Mouse (Mus musculus) fat pad, adult 2 months (tissue): ENCODE measurements around the gene Hist1h4a.
"Not testable (repeated sequence)": the region's sequence is repeated elsewhere in the genome, so short reads cannot be mapped to it uniquely, and the experiment has no call there.

Source experiments
- DNase-seq: peaks from one replicate; pipeline ENCODE4 v3.0.0-alpha.2; 2011; ENCODE audit warnings: low read depth, low spot score; ENCODE audit errors: extremely low read depth

Gene Hist1h4a

GRCm38 (mm10) chr13:23760972-23761864 lies at the start of gene Hist1h4a:
Gene Hist1h4a (minus strand): TSS chr13:23761230.
- no peak for DNase-seq

GRCm38 (mm10) chr13:23806422-23807052 lies 45.5 kb upstream of the Hist1h4a start, which contains the start of gene Slc17a2:
Gene Slc17a2 (plus strand): TSS chr13:23806993.
- no peak for DNase-seq

GRCm38 (mm10) chr13:23804532-23804931 lies 43.5 kb upstream of the Hist1h4a start:
- DNase-seq = no peak

GRCm38 (mm10) chr13:23799405-23799804 lies 38.4 kb upstream of the Hist1h4a start:
- DNase-seq = no peak

GRCm38 (mm10) chr13:23792520-23792919 lies 31.5 kb upstream of the Hist1h4a start:
- DNase-seq = no peak

- no peak for DNase-seq
These were observed 18.0 kb upstream of the Hist1h4a start for GRCm38 (mm10) chr13:23779025-23779424.

- DNase-seq = no peak
These were observed 17.3 kb upstream of the Hist1h4a start for GRCm38 (mm10) chr13:23778339-23778738.

GRCm38 (mm10) chr13:23772561-23773313 lies 11.7 kb upstream of the Hist1h4a start:
- DNase-seq = no peak

- DNase-seq = not testable (repeated sequence)
These were observed 8.6 kb upstream of the Hist1h4a start, which contains the start of gene Trim38 for GRCm38 (mm10) chr13:23769613-23770012. Gene Trim38 (plus strand): TSS chr13:23769913.

- no peak for DNase-seq
These were observed 7.9 kb upstream of the Hist1h4a start for GRCm38 (mm10) chr13:23768834-23769397.

GRCm38 (mm10) chr13:23766772-23767171 lies 5.7 kb upstream of the Hist1h4a start:
- DNase-seq = no peak

- DNase-seq = no peak
These were observed 4.1 kb upstream of the Hist1h4a start for GRCm38 (mm10) chr13:23765172-23765513.

GRCm38 (mm10) chr13:23764324-23765171 lies 3.5 kb upstream of the Hist1h4a start:
- DNase-seq = no peak

- DNase-seq = no peak
These were observed 2.7 kb upstream of the Hist1h4a start, which contains the start of gene Hist1h1a for GRCm38 (mm10) chr13:23763586-23764323. Gene Hist1h1a (plus strand): TSS chr13:23763666.

GRCm38 (mm10) chr13:23763242-23763585 lies 2.2 kb upstream of the Hist1h4a start:
- no peak for DNase-seq

- not testable (repeated sequence) for DNase-seq
These were observed 1.1 kb upstream of the Hist1h4a start, which contains the start of gene Hist1h3a for GRCm38 (mm10) chr13:23761871-23762821. Gene Hist1h3a (minus strand): TSS chr13:23762386.

GRCm38 (mm10) chr13:23760240-23760971 lies 624 bp downstream of the Hist1h4a start:
- no peak for DNase-seq

GRCm38 (mm10) chr13:23759916-23760239 lies 1.2 kb downstream of the Hist1h4a start:
- no peak for DNase-seq
